Mouse (Mus musculus) adrenal gland, postnatal 10 days (tissue): Measurements from ENCODE around the gene Ccr1. TPM values are rescaled to one million over a fixed set of nuclear protein-coding genes. Genes with fewer than 3 reads are reported as not detected.

Experiments used
- DNase-seq: peaks from one replicate; pipeline ENCODE4 v3.0.0; 2021; ENCODE audit warnings: mixed read lengths
- total RNA-seq, 2 experiments: library from RNA; stranded (reverse); gene quantifications; 2 replicates each; pipeline ENCODE4 v1.2.3; 2021

The Ccr1 gene
- total RNA-seq, 2 experiments from 2014 or later, result 1.6 to 1.8 TPM

- DNase-seq, result no peak
Observed at GRCm38 (mm10) chr9:123953551-123953950, 14.9 kb downstream of the Ccr1 start.

GRCm38 (mm10) chr9:123951176-123951575 lies 17.3 kb downstream of the Ccr1 start:
- no peak for DNase-seq

- DNase-seq, result no peak
Observed at GRCm38 (mm10) chr9:123949432-123949831, 19.1 kb downstream of the Ccr1 start.

- DNase-seq, result no peak
Observed at GRCm38 (mm10) chr9:123947815-123948214, 20.7 kb downstream of the Ccr1 start.

- no peak for DNase-seq
Observed at GRCm38 (mm10) chr9:123942025-123942424, 26.5 kb downstream of the Ccr1 start.

- no peak for DNase-seq
Observed at GRCm38 (mm10) chr9:123941316-123941715, 27.2 kb downstream of the Ccr1 start.

GRCm38 (mm10) chr9:123940628-123941027 lies 27.9 kb downstream of the Ccr1 start:
- DNase-seq, result no peak

GRCm38 (mm10) chr9:123940168-123940567 lies 28.3 kb downstream of the Ccr1 start:
- no peak for DNase-seq

GRCm38 (mm10) chr9:123937989-123938388 lies 30.5 kb downstream of the Ccr1 start:
- no peak for DNase-seq

GRCm38 (mm10) chr9:123936604-123937280 lies 31.8 kb downstream of the Ccr1 start:
- DNase-seq, result no peak

- DNase-seq, result no peak
Observed at GRCm38 (mm10) chr9:123935776-123936175, 32.7 kb downstream of the Ccr1 start.

GRCm38 (mm10) chr9:123935346-123935745 lies 33.1 kb downstream of the Ccr1 start:
- DNase-seq, result no peak

GRCm38 (mm10) chr9:123933716-123934445 lies 34.6 kb downstream of the Ccr1 start:
- DNase-seq, result no peak

- no peak for DNase-seq
Observed at GRCm38 (mm10) chr9:123932911-123933675, 35.4 kb downstream of the Ccr1 start.

GRCm38 (mm10) chr9:123931761-123932700 lies 36.5 kb downstream of the Ccr1 start:
- peak; percentile 34 for DNase-seq

GRCm38 (mm10) chr9:123930926-123931325 lies 37.6 kb downstream of the Ccr1 start:
- no peak for DNase-seq

- DNase-seq, result no peak
Observed at GRCm38 (mm10) chr9:123930476-123930875, 38.0 kb downstream of the Ccr1 start.

- DNase-seq, result no peak
Observed at GRCm38 (mm10) chr9:123929936-123930335, 38.6 kb downstream of the Ccr1 start.

GRCm38 (mm10) chr9:123928759-123929246 lies 39.7 kb downstream of the Ccr1 start:
- DNase-seq, result no peak

GRCm38 (mm10) chr9:123928118-123928758 lies 40.3 kb downstream of the Ccr1 start:
- no peak for DNase-seq

- DNase-seq, result no peak
Observed at GRCm38 (mm10) chr9:123927281-123927960, 41.1 kb downstream of the Ccr1 start.
